Mouse (Mus musculus): ENCODE results near the gene Klk14.
A peak's percentile ranks its signal among the peaks of the same experiment; 100 is the strongest.
"Not testable (repeated sequence)": the region's sequence is repeated elsewhere in the genome, so short reads cannot be mapped to it uniquely, and the experiment has no call there.

Klk14 gene

GRCm38 (mm10) chr7:43690118-43690517 lies at the start of gene Klk14:
Gene Klk14 (plus strand): TSS chr7:43690418.
- no peak for DNase-seq

- DNase-seq = no peak
Measured at GRCm38 (mm10) chr7:43642587-43642986, 47.6 kb upstream of the Klk14 start.

- no peak for DNase-seq
Measured at GRCm38 (mm10) chr7:43643046-43643652, 47.1 kb upstream of the Klk14 start.

GRCm38 (mm10) chr7:43652683-43653082 lies 37.5 kb upstream of the Klk14 start:
- DNase-seq = no peak

- no peak for DNase-seq
Measured at GRCm38 (mm10) chr7:43654519-43654918, 35.7 kb upstream of the Klk14 start.

- no peak for DNase-seq
Measured at GRCm38 (mm10) chr7:43656232-43656631, 34.0 kb upstream of the Klk14 start.

- DNase-seq = no peak
Measured at GRCm38 (mm10) chr7:43660002-43660401, 30.2 kb upstream of the Klk14 start, which contains the start of gene Siglece. Gene Siglece (minus strand): TSS chr7:43660161.

GRCm38 (mm10) chr7:43662804-43663203 lies 27.4 kb upstream of the Klk14 start:
- DNase-seq = no peak

GRCm38 (mm10) chr7:43667221-43667620 lies 23.0 kb upstream of the Klk14 start:
- DNase-seq = not testable (repeated sequence)

- peak; percentile 59 for DNase-seq
Measured at GRCm38 (mm10) chr7:43668582-43668981, 21.6 kb upstream of the Klk14 start.

- no peak for DNase-seq
Measured at GRCm38 (mm10) chr7:43671064-43671808, 19.0 kb upstream of the Klk14 start.

GRCm38 (mm10) chr7:43671809-43672580 lies 18.2 kb upstream of the Klk14 start, which contains the start of gene Ctu1:
Gene Ctu1 (plus strand): TSS chr7:43672016.
- DNase-seq = peak; percentile 88

GRCm38 (mm10) chr7:43672581-43673260 lies 17.5 kb upstream of the Klk14 start:
- no peak for DNase-seq

- DNase-seq = no peak
Measured at GRCm38 (mm10) chr7:43675091-43675490, 15.1 kb upstream of the Klk14 start.

GRCm38 (mm10) chr7:43678517-43678916 lies 11.7 kb upstream of the Klk14 start:
- peak; percentile 38 for DNase-seq

GRCm38 (mm10) chr7:43680960-43681359 lies 9.3 kb upstream of the Klk14 start:
- DNase-seq = peak; percentile 54

- DNase-seq = not testable (repeated sequence)
Measured at GRCm38 (mm10) chr7:43682511-43682910, 7.7 kb upstream of the Klk14 start.

- DNase-seq = no peak
Measured at GRCm38 (mm10) chr7:43685088-43685487, 5.1 kb upstream of the Klk14 start.

- no peak for DNase-seq
Measured at GRCm38 (mm10) chr7:43710031-43710430, 19.8 kb downstream of the Klk14 start.

- no peak for DNase-seq
Measured at GRCm38 (mm10) chr7:43712267-43712666, 22.0 kb downstream of the Klk14 start, which contains the start of gene Klk13. Gene Klk13 (plus strand): TSS chr7:43712567.

- no peak for DNase-seq
Measured at GRCm38 (mm10) chr7:43712917-43713316, 22.7 kb downstream of the Klk14 start.

- no peak for DNase-seq
Measured at GRCm38 (mm10) chr7:43713741-43714351, 23.6 kb downstream of the Klk14 start.
